Mouse (Mus musculus) thymus, adult 2 months (tissue): Measurements from ENCODE around the gene Nenf. TPM values are rescaled to one million over a fixed set of nuclear protein-coding genes. Genes with fewer than 3 reads are reported as not detected.

Source experiments
- DNase-seq: peaks from one replicate; pipeline ENCODE4 v3.0.0; 2021
- H3K27ac ChIP-seq: fragments of 200-500 bp; 2 replicates; pipeline ENCODE4 v1.5.1; 2012; ENCODE audit warnings: low read length, control low read depth; ENCODE audit not compliant: control insufficient read depth, insufficient read depth
- H3K27me3 ChIP-seq: fragments of 200-500 bp; 2 replicates; pipeline ENCODE4 v1.6.1; 2012; ENCODE audit warnings: mild to moderate bottlenecking, low read length, moderate library complexity, mixed read lengths; ENCODE audit not compliant: control insufficient read depth, insufficient read depth
- H3K36me3 ChIP-seq: fragments of 200-500 bp; 2 replicates; pipeline ENCODE4 v1.6.1; 2012; ENCODE audit warnings: mild to moderate bottlenecking, low read length, moderate library complexity; ENCODE audit not compliant: control insufficient read depth, insufficient read depth
- H3K4me1 ChIP-seq: fragments of 200-500 bp; replicated peaks from 2 replicates; pipeline ENCODE4 v1.6.1; 2012; ENCODE audit warnings: low read length; ENCODE audit not compliant: control insufficient read depth, insufficient read depth
- H3K4me3 ChIP-seq: fragments of 200-500 bp; 2 replicates; pipeline ENCODE4 v1.5.1; 2012; ENCODE audit warnings: mild to moderate bottlenecking, low read length, control low read depth, moderate library complexity; ENCODE audit not compliant: control insufficient read depth, insufficient read depth
- CTCF ChIP-seq: fragments of 200-500 bp; IDR thresholded peaks from 2 replicates; pipeline ENCODE4 v1.5.1; 2012; ENCODE audit warnings: mild to moderate bottlenecking, control low read depth, low read length, moderate library complexity, borderline replicate concordance; ENCODE audit not compliant: control insufficient read depth, poor library complexity, insufficient read depth; ENCODE audit errors: extremely low read depth
- POLR2A ChIP-seq: fragments of 200-500 bp; IDR thresholded peaks from 2 replicates; pipeline ENCODE4 v1.6.1; 2012; ENCODE audit warnings: mild to moderate bottlenecking, low read length, control low read depth, moderate library complexity; ENCODE audit not compliant: control insufficient read depth, poor library complexity, insufficient read depth; ENCODE audit errors: extremely low read depth
- WGBS: fragments of 180-500 bp; shearing (Covaris S2); methylation state at CpG from one replicate; pipeline ENCODE4 v1.1.7; 2018; 5-methylcytosine and 5-hydroxymethylcytosine counted together
- polyA plus RNA-seq: library from polyadenylated mRNA; depleted of rRNA; stranded (reverse); fragments of >200 nt; gene quantifications from 2 replicates; pipeline ENCODE4 v1.2.3, GENCODE M21; 2012; rRNA removed

The Nenf gene
- polyA plus RNA-seq, 1 experiment = 64.5 TPM

GRCm38 (mm10) chr1:191257981-191258380, 60.0 kb downstream of the Nenf start:
- H3K27me3 ChIP-seq = no peaks in the 10 kb centered on the region
- H3K4me3 ChIP-seq = no peak overlapping the region
- TF ChIP-seq POLR2A (no peak), CTCF (no peak)
- H3K36me3 ChIP-seq = no peaks in the 10 kb centered on the region
- no peak for DNase-seq
- WGBS = 93% methylated on average over 2 of the region's 2 CpGs
- peaks cover 18% of the 10 kb centered on the region for H3K4me1 ChIP-seq
- H3K27ac ChIP-seq = no peak overlapping the region

GRCm38 (mm10) chr1:191257351-191257771, 60.6 kb downstream of the Nenf start:
- no peak for DNase-seq
- Histone ChIP-seq H3K27ac (no peak overlapping the region), H3K36me3 (no peaks in the 10 kb centered on the region), H3K27me3 (no peaks in the 10 kb centered on the region), H3K4me1 (peaks cover 18% of the 10 kb centered on the region), H3K4me3 (no peak overlapping the region)
- TF ChIP-seq POLR2A (no peak), CTCF (no peak)
- WGBS = 76% methylated on average over 3 of the region's 3 CpGs

Other genes starting within 250 kb of the Nenf start
- 12.6 and 18.4 TPM in 2 replicates for gene Batf3, start 220.3 kb downstream of the Nenf start, polyA plus RNA-seq
- not detected in 2 replicates for gene Fam71a, start 153.4 kb downstream of the Nenf start, polyA plus RNA-seq
- 3.2 and 4.2 TPM in 2 replicates for gene Atf3, start 100.2 kb downstream of the Nenf start, polyA plus RNA-seq
- gene Tmem206, start 7.7 kb upstream of the Nenf start, polyA plus RNA-seq = 17.2 and 17.8 TPM in 2 replicates
- 145 and 167 TPM in 2 replicates for gene Ppp2r5a, start 85.1 kb upstream of the Nenf start, polyA plus RNA-seq